Mouse (Mus musculus) mesoderm, embryonic 11.5 days (tissue): ENCODE data around the gene Cd200r1.

Experiments used
- DNase-seq: peaks from one replicate; pipeline ENCODE4 v3.0.0-alpha.2; 2012; ENCODE audit warnings: low read depth, low spot score

Cd200r1 gene

GRCm38 (mm10) chr16:44765555-44766319, at the start of gene Cd200r1:
Gene Cd200r1, plus strand, starts transcription at chr16:44765736.
- DNase-seq: no peak

DNA sequence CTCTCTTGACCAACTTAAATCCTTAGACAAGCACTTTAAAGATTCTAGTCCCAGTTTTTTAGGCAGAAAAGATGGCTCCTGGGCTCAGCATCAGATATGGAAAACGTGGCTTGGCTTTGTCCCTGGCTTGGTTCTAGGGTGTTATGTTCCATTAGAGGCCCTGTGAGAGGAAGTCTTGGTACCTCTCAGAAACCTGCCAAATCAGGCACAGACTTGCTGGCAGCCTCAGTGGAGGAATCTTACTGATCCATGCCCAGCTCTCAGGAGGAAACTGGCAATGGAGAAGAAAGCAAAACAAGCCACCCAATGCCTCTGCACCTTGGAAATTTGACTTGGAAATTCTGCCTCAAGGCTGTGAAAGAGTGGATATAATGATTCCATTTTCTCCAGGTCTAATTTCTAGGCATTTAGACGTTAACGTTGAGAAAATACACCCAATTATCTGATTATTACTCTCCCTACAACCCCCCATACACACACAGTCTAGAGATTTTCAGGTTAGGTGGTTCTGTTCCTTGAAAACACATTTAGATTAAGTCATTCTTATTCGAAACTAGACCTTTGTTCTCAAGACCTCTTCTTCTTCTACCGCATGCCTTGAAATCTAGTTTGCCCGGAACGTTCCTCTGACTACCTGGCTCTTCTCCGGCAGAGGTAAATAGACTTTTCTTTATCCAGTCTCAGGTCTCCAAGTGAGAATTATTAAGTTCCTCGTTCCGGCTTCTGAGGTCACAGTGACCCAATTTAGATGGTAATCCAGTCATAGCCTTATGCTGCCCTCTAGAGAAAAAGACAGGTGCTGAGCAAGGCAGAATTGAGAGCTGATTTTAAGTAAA, 49.0 kb upstream of the Cd200r1 start:
- peak; percentile 43 for DNase-seq

GRCm38 (mm10) chr16:44717141-44717634, 48.3 kb upstream of the Cd200r1 start:
- DNase-seq: no peak

DNA sequence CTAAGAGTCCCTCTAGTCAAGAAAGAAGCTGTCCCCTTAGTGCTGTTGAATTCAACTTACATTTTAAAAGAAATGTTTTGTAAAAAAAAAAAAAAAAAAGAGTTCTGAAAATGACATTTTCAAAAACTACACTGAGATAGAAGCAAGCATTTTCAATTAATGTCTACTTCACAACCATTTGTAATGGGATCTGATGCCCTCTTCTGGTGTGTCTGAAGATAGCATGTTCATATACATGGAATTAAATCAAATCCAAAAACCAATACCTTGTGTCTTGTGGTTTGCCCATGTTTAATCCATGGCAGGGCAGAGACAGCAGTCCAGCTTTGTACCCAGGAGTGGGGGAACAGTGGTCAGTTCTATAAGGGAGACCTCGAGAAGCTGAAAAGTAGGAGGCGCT, 47.7 kb upstream of the Cd200r1 start:
- no peak for DNase-seq

GRCm38 (mm10) chr16:44719349-44719748, 46.2 kb upstream of the Cd200r1 start:
- no peak for DNase-seq

DNA sequence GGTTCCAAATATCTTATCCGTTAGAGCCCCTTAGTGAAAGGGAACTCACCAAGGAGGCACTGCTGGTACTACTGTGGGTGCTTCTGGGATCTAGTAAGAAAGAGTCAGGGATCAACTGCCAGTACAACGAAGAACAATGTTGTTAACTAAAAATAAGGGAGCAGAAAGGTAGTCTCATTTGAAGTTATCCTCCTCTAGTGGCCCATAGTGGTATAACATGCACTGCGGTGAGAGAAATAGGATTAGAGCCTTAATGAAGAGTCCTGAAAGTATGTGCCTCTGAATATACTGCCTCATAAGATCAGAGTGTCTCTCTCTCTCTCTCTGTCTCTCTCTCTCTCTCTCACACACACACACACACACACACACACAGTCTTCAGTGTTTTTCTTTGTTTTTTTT, 45.0 kb upstream of the Cd200r1 start:
- DNase-seq: peak; percentile 39

- no peak for DNase-seq
These were observed 42.9 kb upstream of the Cd200r1 start for GRCm38 (mm10) chr16:44722666-44723065.

GRCm38 (mm10) chr16:44724083-44724787, 41.3 kb upstream of the Cd200r1 start, which contains the start of gene Nepro:
Gene Nepro, plus strand, starts transcription at chr16:44724301.
- peak; percentile 91 for DNase-seq

- DNase-seq: peak; percentile 75
These were observed 40.7 kb upstream of the Cd200r1 start for GRCm38 (mm10) chr16:44724847-44725246.

DNA sequence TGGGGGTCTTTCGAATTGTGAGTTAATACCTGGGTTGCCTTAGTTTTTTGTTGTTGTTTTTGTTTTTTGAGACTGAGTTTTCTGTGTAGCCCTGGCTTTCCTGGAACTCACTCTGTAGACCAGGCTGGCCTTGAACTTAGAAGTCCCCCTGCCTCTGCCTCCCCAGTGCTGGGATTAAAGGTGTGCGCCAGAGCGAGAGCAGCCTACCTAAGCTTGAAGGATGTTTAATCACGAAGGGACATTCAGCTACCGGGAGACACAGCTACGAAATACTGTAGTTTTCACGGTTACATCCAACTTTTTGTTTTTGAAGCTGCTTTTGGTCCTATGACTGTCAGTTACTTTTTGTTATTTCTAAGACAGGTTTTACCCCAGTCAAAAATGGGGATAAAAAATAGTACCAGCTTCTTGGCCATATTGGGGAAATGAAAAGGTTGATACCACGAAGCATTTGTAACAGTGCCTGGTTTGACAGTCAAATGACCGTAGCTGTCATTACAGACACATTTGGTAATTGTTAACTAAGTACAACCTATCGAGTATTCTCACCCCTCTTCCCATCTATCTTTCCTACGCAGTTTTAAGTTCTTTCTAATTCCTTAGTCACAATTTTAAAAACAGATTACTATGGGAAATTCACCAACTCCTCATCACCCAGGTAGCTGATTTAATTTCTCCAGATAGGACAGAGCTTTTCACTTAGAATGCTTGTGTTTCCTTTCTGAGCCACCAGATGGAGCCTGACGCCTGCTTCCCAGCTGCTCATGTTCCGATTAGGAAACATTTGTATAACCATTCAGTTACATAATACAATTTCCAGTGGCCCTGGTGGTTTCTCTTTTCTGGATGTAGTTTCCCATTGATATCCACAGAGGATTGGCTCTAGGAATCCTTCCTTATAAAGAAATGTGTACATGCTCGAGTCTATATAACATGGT, 40.0 kb upstream of the Cd200r1 start:
- DNase-seq: peak; percentile 80

DNA sequence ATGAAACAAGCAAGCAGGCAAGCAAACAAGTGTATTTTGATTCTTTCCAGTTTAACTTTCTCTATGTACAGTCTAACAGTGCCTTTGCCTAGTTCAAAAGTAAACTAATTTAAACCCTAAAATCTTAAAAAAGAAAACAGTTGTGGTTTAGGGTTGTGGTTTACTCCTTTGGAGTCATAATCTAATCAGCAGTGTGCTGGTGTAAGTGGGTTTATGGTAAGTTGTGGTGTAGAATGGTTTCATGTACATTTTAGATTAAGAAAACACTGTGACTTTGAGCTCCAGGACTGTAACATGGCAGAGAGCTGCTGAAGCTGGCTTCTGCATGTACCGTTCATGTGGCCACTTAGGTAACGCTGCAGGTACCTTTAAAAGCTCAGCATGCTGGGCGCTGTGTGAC, 38.0 kb upstream of the Cd200r1 start:
- DNase-seq: no peak

- no peak for DNase-seq
These were observed 31.5 kb upstream of the Cd200r1 start for GRCm38 (mm10) chr16:44734059-44734458.

DNA sequence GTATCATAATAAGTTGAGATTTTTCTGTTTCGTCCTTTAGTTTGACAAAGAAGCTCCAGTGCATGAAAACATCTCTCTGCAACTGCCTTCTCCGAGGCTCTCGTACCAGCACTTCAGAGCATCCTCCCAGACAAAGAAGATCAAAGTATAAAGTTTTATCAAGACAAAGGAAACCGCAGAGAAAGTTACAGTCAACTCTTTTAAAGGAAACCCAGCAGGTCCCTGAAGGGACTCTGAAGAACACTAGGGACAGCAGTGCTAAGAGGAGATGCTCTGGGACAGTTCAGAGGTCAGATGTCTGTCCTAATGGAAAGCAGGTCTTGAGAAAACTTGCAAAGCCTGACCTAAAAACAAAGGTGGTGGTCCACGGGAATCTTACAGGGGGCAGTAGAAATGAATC, 29.9 kb upstream of the Cd200r1 start:
- DNase-seq: no peak

DNA sequence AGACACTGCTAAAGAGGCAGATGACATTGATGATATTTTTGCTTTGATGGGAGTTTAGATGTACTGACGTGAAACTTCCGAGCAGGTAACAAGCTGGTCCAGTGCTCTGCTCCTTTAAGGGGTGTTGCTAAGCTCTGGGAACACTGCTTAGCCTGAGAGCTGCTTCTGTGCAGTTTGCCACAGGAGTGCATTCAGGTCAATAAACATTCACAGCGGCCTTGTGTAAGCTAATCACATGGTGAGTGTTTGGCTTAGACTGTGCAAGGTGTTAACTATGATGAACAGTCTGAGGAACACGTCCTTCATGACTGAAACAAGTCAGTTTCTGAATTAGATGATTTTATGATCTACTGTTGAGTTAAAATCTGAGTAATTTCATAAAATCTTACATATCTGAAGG, 29.4 kb upstream of the Cd200r1 start:
- no peak for DNase-seq

GRCm38 (mm10) chr16:44742753-44743152, 22.8 kb upstream of the Cd200r1 start:
- no peak for DNase-seq

DNA sequence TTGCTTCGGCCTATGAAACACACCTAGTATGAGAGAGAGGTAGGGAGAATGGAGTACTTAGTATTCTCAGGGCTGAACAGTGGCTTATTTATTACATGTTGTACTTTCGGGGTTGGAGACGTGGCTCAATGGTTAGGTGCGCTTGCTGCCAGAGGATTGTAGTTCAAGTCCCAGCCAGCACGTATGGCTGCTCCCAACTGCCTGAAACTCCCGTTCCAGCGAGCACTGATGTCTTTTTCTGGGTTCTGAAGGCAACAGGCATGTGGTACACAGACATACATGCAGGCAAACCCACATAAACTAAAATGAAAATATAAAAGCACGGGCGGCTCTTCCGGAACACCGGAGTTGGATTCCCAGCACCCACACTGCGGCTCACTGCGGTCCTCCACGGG, 20.1 kb upstream of the Cd200r1 start:
- DNase-seq: peak; percentile 16

DNA sequence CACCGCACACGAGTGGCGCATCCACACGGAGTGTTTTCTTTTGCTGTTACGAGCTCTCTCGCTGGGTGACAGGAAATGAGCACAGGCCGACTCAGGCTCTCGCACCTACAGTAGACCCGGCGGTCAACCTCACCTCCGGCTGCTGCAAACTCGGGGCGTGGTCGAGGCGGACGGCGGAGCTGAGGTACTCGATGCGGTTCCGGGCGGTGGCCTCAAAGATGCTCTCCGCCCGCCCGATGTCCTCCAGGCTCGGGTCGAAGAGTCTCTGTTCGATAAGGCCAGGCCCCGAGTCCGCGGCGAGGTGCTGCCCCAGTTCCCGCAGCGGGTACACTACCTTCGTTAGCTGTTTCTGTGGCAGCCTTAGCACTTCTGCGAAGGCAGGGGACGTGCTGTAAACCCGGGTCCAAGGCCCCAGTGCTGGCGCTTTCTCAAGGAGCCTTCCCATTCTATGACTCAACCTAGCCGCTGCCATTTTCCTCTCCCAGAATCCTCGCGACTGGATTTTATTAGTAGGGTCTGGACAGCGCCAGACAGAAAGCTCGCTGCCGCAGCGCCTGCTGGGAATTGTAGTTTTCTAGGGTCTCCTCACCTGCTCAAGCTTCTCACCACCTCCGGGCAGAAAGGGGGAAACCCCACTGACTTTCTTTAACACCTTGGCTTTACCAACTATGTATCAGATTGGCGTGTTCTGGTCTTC, 19.5 kb upstream of the Cd200r1 start, which contains the start of gene Gtpbp8:
Gtpbp8 (minus strand) TSS at position 498 of the 697 bp plus-strand sequence.
- DNase-seq: peak; percentile 85

GRCm38 (mm10) chr16:44748007-44748406, 17.5 kb upstream of the Cd200r1 start:
- DNase-seq: no peak

DNA sequence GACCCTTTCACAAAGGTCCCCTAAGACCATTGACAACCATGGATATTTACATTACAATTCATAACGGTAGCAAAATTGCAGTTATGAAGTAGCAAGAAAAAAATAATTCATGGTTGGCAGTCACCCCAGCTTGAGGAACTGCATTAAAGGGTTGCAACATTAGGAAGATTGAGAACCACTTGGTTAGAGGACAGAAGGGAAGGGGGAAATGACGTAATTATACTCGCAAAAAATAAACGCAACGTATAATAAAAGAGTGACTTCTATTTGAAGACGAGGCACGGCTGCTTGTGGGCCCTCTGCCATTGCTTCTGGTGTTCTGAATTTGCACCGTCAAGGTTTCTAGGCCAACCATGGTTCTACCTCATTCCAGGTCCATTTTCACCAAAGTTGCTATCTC, 7.8 kb upstream of the Cd200r1 start:
- no peak for DNase-seq

DNA sequence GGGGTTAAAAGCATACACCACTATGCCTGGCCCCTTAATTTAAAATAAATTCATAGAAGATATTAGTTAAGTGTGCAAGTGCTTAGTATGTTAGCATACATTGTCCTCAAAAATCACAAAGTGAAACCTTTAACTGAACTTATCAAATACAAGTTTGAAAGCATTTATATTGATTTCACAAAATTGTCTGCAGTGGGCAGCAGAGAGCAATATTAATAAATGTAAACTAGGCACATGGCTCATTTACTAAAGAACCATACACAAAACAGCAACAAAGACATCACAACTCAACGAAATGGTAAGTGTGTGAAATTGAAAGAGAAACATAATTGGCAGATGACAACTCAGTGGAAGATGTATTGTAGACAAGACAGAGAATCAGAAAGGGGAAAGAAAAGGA, 3.7 kb upstream of the Cd200r1 start:
- no peak for DNase-seq
